Mouse (Mus musculus) embryonic facial prominence, embryonic 11.5 days (tissue): ENCODE results near the gene Atxn10. TPM values are rescaled to one million over a fixed set of nuclear protein-coding genes. Genes with fewer than 3 reads are reported as not detected.

Experiments
- ATAC-seq: fragments of 200-750 bp; cut with Nextera tagmentation; replicated peaks from 2 replicates; pipeline ENCODE4 v1.8.0; 2017; ENCODE audit warnings: low read depth; ENCODE audit not compliant: insufficient number of reproducible peaks, low FRiP score, low TSS enrichment
- DNase-seq: peaks from one replicate; pipeline ENCODE4 v3.0.0-alpha.2; 2015; ENCODE audit warnings: low spot score
- H3K27ac ChIP-seq: fragments of 300-500 bp; sonication (generic); replicated peaks from 2 replicates; pipeline ENCODE4 v1.5.1; 2014; ENCODE audit warnings: mild to moderate bottlenecking, low read depth, low read length, control low read depth
- H3K27me3 ChIP-seq: fragments of 300-500 bp; sonication (generic); 2 replicates; pipeline ENCODE4 v1.6.1; 2014; ENCODE audit warnings: mild to moderate bottlenecking, low read length, moderate library complexity, mixed read lengths; ENCODE audit not compliant: control insufficient read depth, insufficient read depth
- H3K36me3 ChIP-seq: fragments of 300-500 bp; sonication (generic); replicated peaks from 2 replicates; pipeline ENCODE4 v1.6.1; 2014; ENCODE audit warnings: low read depth, mild to moderate bottlenecking, low read length, moderate library complexity, mixed read lengths; ENCODE audit not compliant: control insufficient read depth, insufficient read depth
- H3K4me1 ChIP-seq: fragments of 300-500 bp; sonication (generic); 2 replicates; pipeline ENCODE4 v1.6.1; 2014; ENCODE audit warnings: low read length, mixed read lengths; ENCODE audit not compliant: control insufficient read depth, insufficient read depth
- H3K4me2 ChIP-seq: fragments of 300-500 bp; sonication (generic); 2 replicates; pipeline ENCODE4 v1.6.1; 2014; ENCODE audit warnings: low read depth, mild to moderate bottlenecking, control low read depth, low read length, moderate library complexity
- H3K4me3 ChIP-seq: fragments of 300-500 bp; sonication (generic); 2 replicates; pipeline ENCODE4 v1.5.1; 2014; ENCODE audit warnings: low read depth, low read length, control low read depth
- H3K9ac ChIP-seq: fragments of 300-500 bp; sonication (generic); replicated peaks from 2 replicates; pipeline ENCODE4 v1.6.1; 2014; ENCODE audit warnings: mild to moderate bottlenecking, control low read depth, low read length
- H3K9me3 ChIP-seq: fragments of 300-500 bp; sonication (generic); replicated peaks from 2 replicates; pipeline ENCODE4 v1.6.1; 2016; ENCODE audit warnings: mild to moderate bottlenecking, low read length, inconsistent platforms, mixed read lengths; ENCODE audit not compliant: control insufficient read depth
- WGBS: fragments of 180-500 bp; shearing (Covaris S2); extraction: QIAGEN DNeasy Blood & Tissue Kit; methylation state at CpG from one replicate; pipeline ENCODE4 v1.1.7; 2014; 5-methylcytosine and 5-hydroxymethylcytosine counted together
- polyA plus RNA-seq: library from polyadenylated mRNA; unstranded; fragments of >200 nt; fragmentation: Nextera tagmentation; extraction: Ambion mirVana; gene quantifications from 2 replicates; pipeline ENCODE4 v1.2.1, GENCODE M21; 2014

Atxn10 gene
- polyA plus RNA-seq, 1 experiment from 2014 or later, result 378 TPM

DNA sequence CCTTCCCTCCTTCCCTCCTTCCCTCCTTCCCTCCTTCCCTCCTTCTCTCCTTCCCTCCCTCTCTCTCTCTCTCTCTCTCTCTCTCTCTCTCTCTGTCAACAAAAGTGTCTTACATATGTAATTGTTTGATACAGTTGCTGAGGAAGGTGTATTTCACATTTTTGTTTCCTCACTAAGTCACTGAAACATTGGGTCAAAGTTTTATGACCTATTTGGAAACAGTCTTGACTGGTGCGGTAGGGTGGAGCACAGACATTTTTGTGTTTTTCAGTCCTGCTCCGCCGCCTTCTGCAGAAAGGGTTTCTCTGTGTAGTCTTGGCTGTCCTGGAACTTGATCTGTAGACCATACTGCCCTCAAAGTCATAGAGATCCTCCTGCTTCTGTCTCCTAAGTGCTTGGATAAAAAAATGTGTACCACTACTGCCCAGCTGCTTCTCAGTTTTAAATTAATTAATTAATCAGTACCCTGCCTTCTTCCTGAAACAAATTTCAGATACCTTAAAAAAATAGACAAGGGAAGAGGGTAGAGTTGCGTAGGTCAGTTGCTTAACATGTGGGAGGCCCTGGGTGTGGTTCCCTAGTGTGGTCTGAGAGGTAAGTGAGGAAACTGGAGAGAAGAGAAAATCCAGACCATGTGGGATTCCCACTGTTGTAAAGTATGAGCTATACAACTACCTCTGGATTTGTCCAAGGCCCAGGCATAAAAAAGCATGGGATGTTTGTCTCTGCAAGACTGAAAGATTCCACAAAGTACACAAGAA lies 21.6 kb downstream of the Atxn10 start:
- Histone ChIP-seq H3K9ac (no peak overlapping the region), H3K27me3 (no peaks in the 10 kb centered on the region), H3K27ac (no peak overlapping the region), H3K4me2 (no peak overlapping the region), H3K4me1 (no peaks in the 10 kb centered on the region), H3K4me3 (no peak overlapping the region), H3K9me3 (no peaks in the 10 kb centered on the region), H3K36me3 (peaks cover 7% of the 10 kb centered on the region)
- no peak for ATAC-seq
- WGBS, result 95% methylated on average over 4 of the region's 4 CpGs
- no peak for DNase-seq

DNA sequence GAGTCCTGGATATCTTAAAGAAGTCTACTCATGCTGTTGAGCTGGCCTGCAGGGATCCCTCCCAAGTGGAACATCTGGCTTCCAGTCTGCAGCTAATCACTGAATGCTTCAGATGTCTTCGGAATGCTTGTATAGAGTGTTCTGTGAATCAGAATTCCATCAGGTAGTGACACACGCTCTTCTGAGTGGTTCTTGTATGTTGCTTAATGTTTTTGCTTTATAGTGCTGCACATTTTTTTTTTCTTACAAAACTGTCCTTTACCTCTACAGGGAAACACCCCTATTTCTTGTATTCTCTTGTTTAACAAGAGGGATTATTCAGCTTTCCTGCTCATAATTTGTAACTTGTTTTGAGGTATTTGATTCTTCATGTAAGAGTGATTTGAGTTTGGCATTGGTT lies 23.4 kb downstream of the Atxn10 start:
- H3K36me3 ChIP-seq, result peaks cover 7% of the 10 kb centered on the region
- no peaks in the 10 kb centered on the region for H3K4me1 ChIP-seq

DNA sequence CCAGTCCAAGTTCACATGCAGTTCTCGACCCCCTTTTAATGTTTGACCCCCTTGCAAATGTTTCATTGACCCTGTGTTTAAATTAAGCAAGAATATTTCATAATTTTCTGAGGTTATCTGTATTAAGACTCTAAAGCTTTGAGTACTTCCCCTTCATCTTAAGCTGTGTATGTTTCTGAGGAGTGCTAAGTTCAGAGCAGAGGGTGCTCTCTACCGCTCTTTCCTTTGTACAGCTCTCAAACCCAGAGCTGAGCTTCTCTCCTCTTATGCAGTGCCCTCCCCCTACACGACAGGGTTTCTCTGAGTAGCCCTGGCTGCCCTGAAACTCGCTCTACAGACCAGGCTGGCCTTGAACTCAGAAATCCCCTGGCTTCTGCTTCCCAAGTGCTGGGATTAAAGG lies 23.9 kb downstream of the Atxn10 start:
- no peak for DNase-seq
- H3K4me1 ChIP-seq, result no peaks in the 10 kb centered on the region
- H3K27ac ChIP-seq, result no peak overlapping the region
- no peaks in the 10 kb centered on the region for H3K27me3 ChIP-seq
- H3K4me2 ChIP-seq, result no peak overlapping the region
- no peaks in the 10 kb centered on the region for H3K9me3 ChIP-seq
- ATAC-seq, result no peak
- H3K4me3 ChIP-seq, result no peak overlapping the region
- H3K36me3 ChIP-seq, result peaks cover 7% of the 10 kb centered on the region
- H3K9ac ChIP-seq, result no peak overlapping the region
- 82% methylated on average over 4 of the region's 4 CpGs for WGBS

More for the DNA sequence above, 23.4 kb downstream of the Atxn10 start:
- no peak for DNase-seq
- no peak overlapping the region for H3K9ac ChIP-seq
- no peak overlapping the region for H3K4me2 ChIP-seq
- ATAC-seq, result no peak
- H3K4me3 ChIP-seq, result no peak overlapping the region
- H3K9me3 ChIP-seq, result no peaks in the 10 kb centered on the region
- H3K27me3 ChIP-seq, result no peaks in the 10 kb centered on the region
- 78% methylated on average over 2 of the region's 2 CpGs for WGBS
- no peak overlapping the region for H3K27ac ChIP-seq

DNA sequence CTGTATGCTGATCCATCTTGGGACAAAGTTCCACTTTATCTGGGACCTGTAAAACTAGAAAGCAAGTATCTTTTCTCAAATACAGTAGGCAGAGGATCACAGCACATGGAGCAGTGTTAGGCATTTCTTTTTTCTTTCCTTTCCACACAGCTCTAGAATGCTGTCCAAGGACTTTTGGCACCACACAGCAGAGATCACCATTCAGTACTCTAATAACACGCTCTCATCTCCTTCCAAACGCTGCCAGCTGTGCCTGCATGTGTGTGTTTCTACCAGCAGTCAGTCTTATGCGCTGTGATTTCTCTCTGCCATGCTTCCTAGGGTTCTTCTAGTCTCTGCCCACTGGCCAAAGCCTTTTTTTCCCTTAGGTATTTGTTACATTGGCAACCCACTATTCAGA lies 28.3 kb downstream of the Atxn10 start:
- Histone ChIP-seq H3K9ac (no peak overlapping the region), H3K4me2 (no peak overlapping the region), H3K27ac (no peak overlapping the region), H3K27me3 (no peaks in the 10 kb centered on the region), H3K4me1 (no peaks in the 10 kb centered on the region), H3K36me3 (peaks cover 7% of the 10 kb centered on the region), H3K9me3 (no peaks in the 10 kb centered on the region), H3K4me3 (no peak overlapping the region)
- ATAC-seq (no peak), DNase-seq (no peak)
- WGBS, result 96% methylated on average over 3 of the region's 3 CpGs

DNA sequence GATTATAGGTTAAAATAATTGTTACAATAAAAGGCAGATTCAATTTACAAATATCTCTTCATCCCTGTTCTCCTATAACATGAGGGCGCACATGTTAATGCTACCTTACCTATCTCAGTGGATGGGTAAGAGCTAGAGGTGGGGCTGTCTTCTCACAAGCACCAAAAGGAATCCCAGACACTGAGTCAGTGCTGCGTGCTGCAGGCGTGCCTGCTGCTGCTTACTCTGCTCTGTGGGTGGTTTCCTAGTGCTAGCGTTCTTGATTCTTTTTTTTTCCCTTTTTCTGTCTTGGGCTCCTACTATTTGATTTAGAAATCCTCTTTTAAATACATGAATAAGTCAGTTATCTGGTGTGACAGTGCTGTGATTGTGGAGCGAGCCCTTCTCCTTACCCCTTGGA lies 30.9 kb downstream of the Atxn10 start:
- WGBS, result 88% methylated on average over 5 of the region's 5 CpGs
- no peaks in the 10 kb centered on the region; the same call in none of the 2 replicates for H3K36me3 ChIP-seq
- no peak overlapping the region for H3K4me3 ChIP-seq
- no peak overlapping the region for H3K4me2 ChIP-seq
- H3K27ac ChIP-seq, result no peak overlapping the region
- DNase-seq (no peak), ATAC-seq (no peak)
- no peaks in the 10 kb centered on the region for H3K4me1 ChIP-seq
- no peaks in the 10 kb centered on the region for H3K9me3 ChIP-seq
- H3K27me3 ChIP-seq, result no peaks in the 10 kb centered on the region
- no peak overlapping the region for H3K9ac ChIP-seq

DNA sequence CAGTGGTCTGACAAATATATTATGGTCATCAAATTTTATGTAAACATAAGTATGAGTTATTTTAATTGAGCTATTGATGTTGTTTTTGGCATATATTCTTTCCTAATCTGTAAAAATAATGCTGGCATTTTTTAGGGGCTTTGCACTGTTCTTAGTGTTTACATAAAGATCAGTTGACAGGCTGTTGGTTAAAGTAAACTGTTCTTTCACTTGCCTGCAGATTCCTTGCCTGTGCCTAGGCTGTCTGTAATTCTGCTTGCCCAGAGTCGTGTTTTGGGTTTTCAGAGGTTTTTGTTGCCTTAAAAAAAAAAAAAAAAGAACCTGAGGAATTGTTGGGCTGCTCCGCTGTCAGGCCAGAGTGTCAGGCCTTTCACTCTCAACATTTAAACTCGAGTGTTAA lies 33.7 kb downstream of the Atxn10 start:
- ATAC-seq (no peak), DNase-seq (no peak)
- Histone ChIP-seq H3K9ac (no peak overlapping the region), H3K27ac (no peak overlapping the region), H3K36me3 (no peaks in the 10 kb centered on the region; the same call in none of the 2 replicates), H3K4me2 (no peak overlapping the region), H3K27me3 (no peaks in the 10 kb centered on the region), H3K4me1 (no peaks in the 10 kb centered on the region), H3K9me3 (no peaks in the 10 kb centered on the region), H3K4me3 (no peak overlapping the region)
- 52% methylated on average over 3 of the region's 3 CpGs for WGBS

DNA sequence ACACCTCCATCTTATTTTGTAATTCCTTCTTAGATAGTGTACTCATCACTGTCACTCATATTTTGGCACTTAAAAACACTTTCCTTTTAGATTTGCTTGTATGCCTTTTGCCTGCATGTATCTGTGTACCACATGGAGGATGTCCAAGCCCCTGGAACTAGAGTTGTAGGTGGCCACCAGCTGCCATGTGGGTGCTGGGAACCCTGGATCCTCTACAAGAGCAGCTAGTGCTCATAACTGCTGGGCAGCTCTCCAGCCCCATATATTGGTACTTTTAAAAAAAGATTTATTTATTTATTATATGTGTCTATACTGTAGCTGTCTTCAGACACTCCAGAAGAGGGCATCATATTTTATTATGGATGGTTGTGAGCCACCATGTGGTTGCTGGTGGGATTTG lies 37.1 kb downstream of the Atxn10 start:
- H3K4me1 ChIP-seq, result no peaks in the 10 kb centered on the region
- no peaks in the 10 kb centered on the region for H3K27me3 ChIP-seq
- ATAC-seq (no peak), DNase-seq (no peak)
- no peak overlapping the region for H3K27ac ChIP-seq
- H3K9me3 ChIP-seq, result no peaks in the 10 kb centered on the region
- no peak overlapping the region for H3K4me3 ChIP-seq
- no peak overlapping the region for H3K9ac ChIP-seq
- H3K36me3 ChIP-seq, result no peaks in the 10 kb centered on the region; the same call in 1 of the 2 replicates
- no peak overlapping the region for H3K4me2 ChIP-seq

DNA sequence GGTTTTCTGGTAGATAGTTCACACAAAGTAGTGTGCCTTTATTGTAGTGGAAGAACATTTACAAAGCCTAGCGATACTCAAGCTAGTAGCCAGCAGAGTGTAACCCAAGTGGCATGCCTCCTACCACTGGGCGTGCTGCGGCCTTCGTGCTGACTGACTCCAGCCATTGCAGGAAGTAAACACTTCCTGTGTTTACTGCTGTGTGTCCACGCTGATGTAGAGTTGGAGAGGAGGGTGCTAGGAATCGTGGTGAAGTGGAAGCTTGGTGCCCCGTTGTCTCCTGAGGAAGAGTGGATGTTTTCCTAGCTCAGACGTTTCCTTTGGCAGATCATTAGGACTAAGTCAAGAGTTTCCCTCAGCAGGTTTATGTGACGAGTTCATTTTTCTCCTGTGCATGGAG lies 47.4 kb downstream of the Atxn10 start:
- 76% methylated on average over 9 of the region's 9 CpGs for WGBS
- ATAC-seq (no peak), DNase-seq (no peak)
- H3K27ac ChIP-seq, result no peak overlapping the region
- H3K27me3 ChIP-seq, result no peaks in the 10 kb centered on the region
- no peak overlapping the region for H3K4me3 ChIP-seq
- no peak overlapping the region for H3K9ac ChIP-seq
- no peaks in the 10 kb centered on the region; the same call in 1 of the 2 replicates for H3K36me3 ChIP-seq
- H3K4me2 ChIP-seq, result no peak overlapping the region
- no peaks in the 10 kb centered on the region for H3K4me1 ChIP-seq
- H3K9me3 ChIP-seq, result no peaks in the 10 kb centered on the region
